Mouse (Mus musculus): ENCODE results near the gene Slc35f2. TPM values are rescaled to one million over a fixed set of nuclear protein-coding genes. Genes with fewer than 3 reads are reported as not detected.
A peak's percentile ranks its signal among the peaks of the same experiment; 100 is the strongest.

The Slc35f2 gene
- polyA plus RNA-seq, 1 experiment from 2014 or later = 27.6 TPM

DNA sequence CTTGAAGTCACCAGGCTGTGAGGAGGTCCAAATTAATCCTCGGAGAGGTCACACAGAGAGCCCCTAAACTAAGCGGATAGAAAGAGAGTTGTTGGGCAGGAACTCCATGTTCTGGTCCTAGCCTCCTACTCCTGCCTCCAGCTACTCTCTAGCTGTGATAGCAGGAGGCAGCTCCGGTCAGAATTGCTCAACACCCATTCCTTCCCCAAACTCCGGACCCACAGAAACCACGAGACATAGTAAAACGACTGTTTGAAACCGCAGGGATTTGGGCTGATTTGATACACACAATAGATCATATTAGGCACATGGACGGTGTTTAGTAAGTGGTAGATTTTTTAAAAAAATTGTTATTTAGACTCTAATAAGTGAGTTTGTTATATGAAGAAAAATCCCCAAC, 6.6 kb upstream of the Slc35f2 start:
- ATAC-seq (replicated peaks; ENCODE audit: low FRiP score, low read depth) (no peak), DNase-seq (ENCODE audit: low spot score) (no peak)
- no peak for TF ChIP-seq CTCF (IDR thresholded peaks at IDR 0.05; ENCODE audit: low read depth)
- Histone ChIP-seq H3K27me3 (ENCODE audit: insufficient read depth, low read length) (no peaks in the 10 kb centered on the region), H3K9me3 (replicated peaks; ENCODE audit: low read length) (no peaks in the 10 kb centered on the region), H3K4me3 (replicated peaks; ENCODE audit: low read depth, low read length) (no peak overlapping the region), H3K27ac (no peak overlapping the region), H3K36me3 (ENCODE audit: insufficient read depth, low read length) (no peaks in the 10 kb centered on the region), H3K4me1 (replicated peaks; ENCODE audit: insufficient read depth, low read length) (no peaks in the 10 kb centered on the region), H3K4me2 (ENCODE audit: low read length) (no peak overlapping the region), H3K9ac (ENCODE audit: low read depth, low read length) (no peak overlapping the region)
- WGBS = 79% methylated on average over 8 of the region's 8 CpGs

DNA sequence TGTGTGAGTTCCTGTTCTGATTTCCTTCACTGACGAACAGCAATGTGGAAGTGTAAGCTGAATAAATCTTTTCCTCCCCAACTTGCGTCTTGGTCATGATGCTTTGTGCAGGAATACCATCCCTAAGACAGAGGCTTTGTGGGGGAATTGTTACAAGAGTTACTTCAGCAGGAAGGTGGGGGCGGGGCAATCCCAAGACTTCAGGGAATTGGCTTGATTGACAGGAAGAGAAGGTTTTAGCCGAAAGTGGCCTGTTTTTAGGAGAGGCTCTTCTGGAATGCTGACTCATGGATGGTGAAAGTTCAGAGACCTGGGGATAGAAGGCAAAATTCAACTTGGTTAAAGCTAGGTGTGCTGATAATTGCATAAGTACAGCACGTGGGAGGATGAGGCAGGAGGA, 2.9 kb upstream of the Slc35f2 start:
- Histone ChIP-seq H3K9me3 (replicated peaks; ENCODE audit: low read length) (no peaks in the 10 kb centered on the region), H3K4me1 (replicated peaks; ENCODE audit: insufficient read depth, low read length) (peaks cover 6% of the 10 kb centered on the region; the same call in 1 of the 2 replicates), H3K4me3 (replicated peaks; ENCODE audit: low read depth, low read length) (no peak overlapping the region), H3K27me3 (ENCODE audit: insufficient read depth, low read length) (no peaks in the 10 kb centered on the region), H3K27ac (no peak overlapping the region), H3K9ac (ENCODE audit: low read depth, low read length) (no peak overlapping the region), H3K36me3 (ENCODE audit: insufficient read depth, low read length) (no peaks in the 10 kb centered on the region), H3K4me2 (ENCODE audit: low read length) (no peak overlapping the region)
- WGBS = 84% methylated on average over 5 of the region's 5 CpGs
- no peak for ATAC-seq (replicated peaks; ENCODE audit: low FRiP score, low read depth)
- TF ChIP-seq CTCF (IDR thresholded peaks at IDR 0.05; ENCODE audit: low read depth) = no peak
- DNase-seq (ENCODE audit: low spot score) = no peak

DNA sequence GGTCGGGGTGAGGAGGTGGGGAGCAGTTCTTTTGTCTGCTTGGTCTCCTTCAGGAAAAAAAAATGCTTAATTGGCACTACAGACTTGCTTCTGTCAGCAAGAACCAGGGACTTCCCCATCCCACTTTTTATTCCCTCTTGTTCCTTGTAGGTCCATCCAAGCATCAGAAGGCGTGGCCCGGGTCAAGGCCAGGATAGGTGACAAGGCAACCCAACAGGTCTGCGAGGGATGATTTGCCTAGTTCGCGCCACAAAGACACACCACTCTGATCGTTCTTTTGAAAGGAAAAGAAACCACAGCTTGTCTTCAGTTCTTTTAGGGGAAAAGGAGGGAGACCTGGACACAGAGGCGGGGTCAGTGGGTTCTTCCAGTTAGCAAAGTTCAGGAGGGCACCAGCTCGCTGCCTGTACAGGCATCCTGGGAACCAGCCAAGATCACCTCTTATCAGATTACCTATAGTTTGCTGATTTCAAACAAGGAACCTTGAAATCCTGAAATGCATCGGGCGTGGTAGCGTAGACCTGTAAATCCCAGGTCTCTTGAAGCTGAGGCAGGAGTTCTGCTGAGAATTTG, 481 bp upstream of the Slc35f2 start:
- peak overlapping the region; percentile 56; the same call in 1 of the 2 replicates for H3K9ac ChIP-seq (ENCODE audit: low read depth, low read length)
- peaks cover 6% of the 10 kb centered on the region; the same call in 1 of the 2 replicates for H3K4me1 ChIP-seq (replicated peaks; ENCODE audit: insufficient read depth, low read length)
- no peaks in the 10 kb centered on the region for H3K9me3 ChIP-seq (replicated peaks; ENCODE audit: low read length)
- peak overlapping the region; percentile 87 for H3K27ac ChIP-seq
- no peak for TF ChIP-seq CTCF (IDR thresholded peaks at IDR 0.05; ENCODE audit: low read depth)
- peak; percentile 8; the same call in 1 of the 2 replicates for ATAC-seq (replicated peaks; ENCODE audit: low FRiP score, low read depth)
- H3K27me3 ChIP-seq (ENCODE audit: insufficient read depth, low read length) = no peaks in the 10 kb centered on the region
- WGBS = 41% methylated on average over 12 of the region's 12 CpGs
- peak; percentile 6 for DNase-seq (ENCODE audit: low spot score)
- peak overlapping the region; percentile 54 for H3K4me3 ChIP-seq (replicated peaks; ENCODE audit: low read depth, low read length)
- peak overlapping the region; percentile 85 for H3K4me2 ChIP-seq (ENCODE audit: low read length)
- H3K36me3 ChIP-seq (ENCODE audit: insufficient read depth, low read length) = no peaks in the 10 kb centered on the region

DNA sequence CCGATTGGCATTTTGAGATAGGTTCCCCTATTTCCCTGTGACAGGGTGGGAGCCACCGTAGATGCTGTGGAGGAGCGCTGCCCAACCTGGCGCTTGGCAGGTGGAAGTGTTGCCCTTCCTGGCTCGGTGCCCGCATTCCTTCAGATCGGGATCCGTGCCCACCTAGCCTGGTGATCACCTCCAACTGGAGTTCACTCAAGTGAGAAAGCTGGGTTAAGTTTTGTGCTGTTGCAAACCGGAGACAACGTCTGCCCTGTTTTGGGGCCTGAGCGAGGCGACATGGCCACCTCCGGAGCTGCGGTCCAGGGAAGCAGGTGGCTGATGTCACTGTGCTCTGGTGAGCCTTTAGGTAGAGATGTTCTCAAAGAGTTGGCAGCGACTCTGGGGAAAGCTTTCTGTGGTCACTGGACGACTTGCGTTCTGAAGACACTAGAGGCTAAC, 803 bp downstream of the Slc35f2 start:
- H3K4me2 ChIP-seq (ENCODE audit: low read length) = peak overlapping the region; percentile 85
- peaks cover 6% of the 10 kb centered on the region; the same call in 1 of the 2 replicates for H3K4me1 ChIP-seq (replicated peaks; ENCODE audit: insufficient read depth, low read length)
- 2% methylated on average over 17 of the region's 17 CpGs for WGBS
- no peaks in the 10 kb centered on the region for H3K9me3 ChIP-seq (replicated peaks; ENCODE audit: low read length)
- no peaks in the 10 kb centered on the region for H3K27me3 ChIP-seq (ENCODE audit: insufficient read depth, low read length)
- no peaks in the 10 kb centered on the region for H3K36me3 ChIP-seq (ENCODE audit: insufficient read depth, low read length)
- ATAC-seq (replicated peaks; ENCODE audit: low FRiP score, low read depth) (peak; percentile 75), DNase-seq (ENCODE audit: low spot score) (peak; percentile 35)
- peak overlapping the region; percentile 54 for H3K4me3 ChIP-seq (replicated peaks; ENCODE audit: low read depth, low read length)
- H3K9ac ChIP-seq (ENCODE audit: low read depth, low read length) = peak overlapping the region; percentile 56
- peak overlapping the region; percentile 87 for H3K27ac ChIP-seq
- TF ChIP-seq CTCF (IDR thresholded peaks at IDR 0.05; ENCODE audit: low read depth) = no peak

DNA sequence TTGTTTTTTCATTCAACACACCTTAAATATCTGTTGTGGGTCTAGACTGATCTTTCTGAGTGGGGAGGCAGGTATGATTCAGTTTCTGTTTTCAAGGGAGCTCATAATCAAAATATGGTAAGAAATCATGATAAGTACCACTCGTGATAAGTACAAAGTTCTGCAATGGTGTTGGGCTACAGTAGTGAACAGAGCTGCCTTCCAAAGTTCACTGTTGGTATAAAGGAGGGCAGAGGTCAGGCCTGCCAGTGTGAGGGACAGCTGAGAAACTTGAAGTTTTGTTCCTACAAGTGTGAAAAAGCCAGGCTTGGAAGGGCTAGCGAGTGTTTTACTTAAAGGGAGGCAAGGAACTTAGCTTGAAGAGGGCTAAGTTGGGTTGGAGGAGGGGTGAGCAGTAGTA, 4.2 kb downstream of the Slc35f2 start:
- no peak for TF ChIP-seq CTCF (IDR thresholded peaks at IDR 0.05; ENCODE audit: low read depth)
- no peak overlapping the region for H3K27ac ChIP-seq
- no peaks in the 10 kb centered on the region for H3K36me3 ChIP-seq (ENCODE audit: insufficient read depth, low read length)
- no peak for ATAC-seq (replicated peaks; ENCODE audit: low FRiP score, low read depth)
- H3K4me2 ChIP-seq (ENCODE audit: low read length) = no peak overlapping the region
- no peak overlapping the region for H3K4me3 ChIP-seq (replicated peaks; ENCODE audit: low read depth, low read length)
- peaks cover 6% of the 10 kb centered on the region; the same call in 1 of the 2 replicates for H3K4me1 ChIP-seq (replicated peaks; ENCODE audit: insufficient read depth, low read length)
- no peak overlapping the region for H3K9ac ChIP-seq (ENCODE audit: low read depth, low read length)
- no peaks in the 10 kb centered on the region for H3K9me3 ChIP-seq (replicated peaks; ENCODE audit: low read length)
- no peaks in the 10 kb centered on the region for H3K27me3 ChIP-seq (ENCODE audit: insufficient read depth, low read length)
- WGBS = 90% methylated on average over 2 of the region's 2 CpGs
- no peak for DNase-seq (ENCODE audit: low spot score)

DNA sequence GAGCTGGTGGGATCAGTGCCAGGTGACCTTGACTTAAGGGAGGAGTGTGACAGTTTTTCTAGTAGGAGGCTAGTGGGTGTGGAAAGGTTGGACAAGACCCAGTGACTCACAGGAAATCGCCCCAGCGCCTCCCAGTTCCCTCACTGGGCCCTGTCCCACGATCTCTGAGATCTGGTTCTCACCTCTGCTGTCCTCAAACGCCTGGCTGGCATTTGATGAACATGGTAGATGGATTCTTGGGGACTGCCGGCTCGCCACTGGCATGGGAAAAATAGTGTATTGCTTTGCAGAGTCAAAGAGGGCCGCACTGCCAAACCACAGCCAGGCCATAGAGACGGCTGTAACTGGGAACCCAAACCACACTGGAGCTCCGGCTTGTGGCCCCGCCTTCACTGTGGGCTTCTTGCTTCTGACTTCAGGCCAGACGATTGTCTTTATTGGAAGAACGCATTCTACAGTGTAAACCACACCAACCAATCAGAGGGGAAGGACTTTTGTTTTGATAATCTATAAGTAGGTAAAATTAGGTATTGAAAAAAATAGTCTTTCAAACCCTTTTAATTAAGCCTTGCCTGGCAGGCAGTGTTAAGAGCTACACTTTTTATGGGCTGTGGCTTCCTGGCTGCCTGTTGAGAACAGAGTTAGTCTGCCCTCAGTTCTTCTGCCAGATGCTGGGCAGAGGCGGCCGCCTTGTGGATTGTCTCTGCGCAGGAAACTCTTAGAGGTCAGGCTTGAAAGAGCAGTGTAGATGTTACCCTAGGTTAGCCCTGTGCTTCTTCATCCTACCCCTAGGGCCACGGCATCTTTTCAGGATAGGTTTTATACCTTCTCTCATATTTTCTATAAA, 15.4 kb downstream of the Slc35f2 start:
- Histone ChIP-seq H3K9me3 (replicated peaks; ENCODE audit: low read length) (no peaks in the 10 kb centered on the region), H3K9ac (ENCODE audit: low read depth, low read length) (no peak overlapping the region), H3K4me3 (replicated peaks; ENCODE audit: low read depth, low read length) (no peak overlapping the region), H3K27me3 (ENCODE audit: insufficient read depth, low read length) (no peaks in the 10 kb centered on the region), H3K4me1 (replicated peaks; ENCODE audit: insufficient read depth, low read length) (no peaks in the 10 kb centered on the region), H3K27ac (no peak overlapping the region), H3K36me3 (ENCODE audit: insufficient read depth, low read length) (no peaks in the 10 kb centered on the region), H3K4me2 (ENCODE audit: low read length) (no peak overlapping the region)
- DNase-seq (ENCODE audit: low spot score) (peak; percentile 18), ATAC-seq (replicated peaks; ENCODE audit: low FRiP score, low read depth) (no peak)
- whole genome bisulfite sequencing = 66% methylated on average over 16 of the region's 16 CpGs
- no peak for TF ChIP-seq CTCF (IDR thresholded peaks at IDR 0.05; ENCODE audit: low read depth)
